Mouse (Mus musculus): ENCODE data around the gene Zpbp2.
"Not testable (repeated sequence)": the region's sequence is repeated elsewhere in the genome, so short reads cannot be mapped to it uniquely, and the experiment has no call there.

Gene Zpbp2

GRCm38 (mm10) chr11:98595021-98595420 lies 44.1 kb downstream of the Zpbp2 start:
- no peak for DNase-seq

- no peak for DNase-seq
Measured at GRCm38 (mm10) chr11:98595473-98595872, 44.6 kb downstream of the Zpbp2 start.

GRCm38 (mm10) chr11:98595955-98596354 lies 45.1 kb downstream of the Zpbp2 start:
- no peak for DNase-seq

- peak; percentile 79 for DNase-seq
Measured at GRCm38 (mm10) chr11:98597363-98597762, 46.5 kb downstream of the Zpbp2 start.

GRCm38 (mm10) chr11:98597991-98598390 lies 47.1 kb downstream of the Zpbp2 start, which contains the start of gene Lrrc3c:
Gene Lrrc3c, plus strand, starts transcription at chr11:98598291.
- DNase-seq: no peak

GRCm38 (mm10) chr11:98598851-98599290 lies 48.0 kb downstream of the Zpbp2 start:
- DNase-seq: no peak

GRCm38 (mm10) chr11:98599291-98599690 lies 48.4 kb downstream of the Zpbp2 start:
- no peak for DNase-seq

GRCm38 (mm10) chr11:98602090-98602690 lies 51.3 kb downstream of the Zpbp2 start:
- DNase-seq: peak; percentile 33

GRCm38 (mm10) chr11:98603953-98604352 lies 53.1 kb downstream of the Zpbp2 start:
- no peak for DNase-seq

- not testable (repeated sequence) for DNase-seq
Measured at GRCm38 (mm10) chr11:98604911-98605310, 54.0 kb downstream of the Zpbp2 start.

GRCm38 (mm10) chr11:98606763-98607162 lies 55.9 kb downstream of the Zpbp2 start:
- DNase-seq: peak; percentile 40

Data from lung, postnatal 14 days (tissue).